Mouse (Mus musculus): ENCODE measurements around the gene Exosc10.

GRCm38 (mm10) chr4:148573222-148573621 lies 15.0 kb downstream of the Exosc10 start:
- TF ChIP-seq CTCF (IDR thresholded peaks at IDR 0.05; ENCODE audit: low read depth, low read length) (no peak), POLR2A (IDR thresholded peaks at IDR 0.05; ENCODE audit: borderline replicate concordance, low read depth, low read length) (no peak)

Data from bone marrow macrophage, adult 2 months (primary cell).